Mouse (Mus musculus): ENCODE results near the gene Pcdh15.

GRCm38 (mm10) chr10:74304120-74304519 is 1205.0 kb downstream of the Pcdh15 start:
- TF ChIP-seq POLR2A (IDR thresholded peaks at IDR 0.05; ENCODE audit: control insufficient read depth, low read depth, low read length) (no peak), CTCF (IDR thresholded peaks at IDR 0.05; ENCODE audit: control insufficient read depth, insufficient read depth, insufficient replicate concordance, low read depth, low read length) (no peak)

Data from testis, adult 2 months (tissue).